Mouse (Mus musculus): ENCODE results near the gene Rabep2. TPM values are rescaled to one million over a fixed set of nuclear protein-coding genes. Genes with fewer than 3 reads are reported as not detected.
"Not testable (repeated sequence)": the region's sequence is repeated elsewhere in the genome, so short reads cannot be mapped to it uniquely, and the experiment has no call there.

Rabep2 gene
- total and polyA plus RNA-seq, 3 experiments: 33.7 to 38.5 (median 35.7) TPM

GRCm38 (mm10) chr7:126383565-126383964 is 45.0 kb upstream of the Rabep2 start:
- Histone ChIP-seq H3K9ac (ENCODE audit: insufficient read depth, low read depth) (no peak overlapping the region), H3K27me3 (replicated peaks) (no peaks in the 10 kb centered on the region), H3K4me3 (replicated peaks in 1 of 3; ENCODE audit: low read depth in 2 of 3, low read length in 2 of 3, poor library complexity in 1 of 3) (no peak overlapping the region), H3K79me2 (replicated peaks; ENCODE audit: control insufficient read depth, extremely low read depth, insufficient read depth, poor library complexity, severe bottlenecking) (no peaks in the 10 kb centered on the region), H3K27ac (ENCODE audit: insufficient read depth, low read depth) (no peak overlapping the region), H3K4me2 (ENCODE audit: insufficient read depth, low read depth, poor library complexity, severe bottlenecking) (no peak overlapping the region), H3K9me3 (replicated peaks; ENCODE audit: low read length) (no peaks in the 10 kb centered on the region), H3K4me1 (ENCODE audit: control insufficient read depth in 1 of 2, insufficient read depth in 2 of 2) (peaks cover 0 to under 1% of the 10 kb centered on the region in 2 experiments; a peak in 1 of 4 replicates), H3K36me3 (replicated peaks in 1 of 2; ENCODE audit: control insufficient read depth in 1 of 2, insufficient read depth in 1 of 2, low read length in 1 of 2) (peaks cover 24 to 50% of the 10 kb centered on the region in 2 experiments)
- no peak for DNase-seq (ENCODE audit: extremely low read depth)
- dilution Hi-C loops (cut with MboI; ENCODE audit: extremely low pct_ligation_motif_present, extremely low pct_unique_long_range_greater_than_20kb, low sequenced_read_pairs) (no loop called here), in situ Hi-C loops (cut with MboI; ENCODE audit: low pct_ligation_motif_present, low pct_unique_long_range_greater_than_20kb, low sequenced_read_pairs) (no loop called here)
- TF ChIP-seq GABPA (IDR thresholded peaks at IDR 0.05; ENCODE audit: insufficient replicate concordance, low read depth, low read length): no peak
- TF ChIP-seq ZKSCAN1 (IDR thresholded peaks at IDR 0.05; ENCODE audit: borderline replicate concordance, low read depth, low read length): no peak
- TF ChIP-seq NELFE (IDR thresholded peaks at IDR 0.05; ENCODE audit: low read depth, low read length): no peak
- TF ChIP-seq TBP (conservative IDR thresholded peaks at IDR 0.05; ENCODE audit: low read depth, low read length): no peak
- TF ChIP-seq ZMIZ1 (IDR thresholded peaks at IDR 0.05; ENCODE audit: low read depth, low read length): no peak
- no peak for TF ChIP-seq PAX5 (IDR thresholded peaks at IDR 0.05; ENCODE audit: low read length)
- TF ChIP-seq POLR2A (IDR thresholded peaks at IDR 0.05; ENCODE audit: low read depth, low read length): no peak
- no peak for TF ChIP-seq ZNF384 (IDR thresholded peaks at IDR 0.05; ENCODE audit: low read depth, low read length)
- no peak for TF ChIP-seq MAZ (IDR thresholded peaks at IDR 0.05; ENCODE audit: low read depth, low read length)
- TF ChIP-seq UBTF (IDR thresholded peaks at IDR 0.05; ENCODE audit: low read depth, low read length): no peak
- TF ChIP-seq MAFK (IDR thresholded peaks at IDR 0.05; ENCODE audit: insufficient replicate concordance, low read length): no peak
- no peak for TF ChIP-seq CTCF (conservative IDR thresholded peaks at IDR 0.05 in 1 of 2, IDR thresholded peaks at IDR 0.05 in 1 of 2; ENCODE audit: low read depth in 2 of 2, low read length in 2 of 2)
- no peak for TF ChIP-seq RCOR1 (conservative IDR thresholded peaks at IDR 0.05; ENCODE audit: low read depth, low read length)
- TF ChIP-seq MYC (IDR thresholded peaks at IDR 0.05; ENCODE audit: low read depth, low read length): no peak
- TF ChIP-seq SIN3A (IDR thresholded peaks at IDR 0.05; ENCODE audit: low read length): no peak
- no peak for TF ChIP-seq TCF12 (IDR thresholded peaks at IDR 0.05; ENCODE audit: low read depth, low read length)
- TF ChIP-seq EP300 (IDR thresholded peaks at IDR 0.05; ENCODE audit: low read length): no peak

- H3K4me3 ChIP-seq (replicated peaks in 1 of 3; ENCODE audit: low read depth in 2 of 3, low read length in 2 of 3, poor library complexity in 1 of 3): no peak overlapping the region
- H3K79me2 ChIP-seq (replicated peaks; ENCODE audit: control insufficient read depth, extremely low read depth, insufficient read depth, poor library complexity, severe bottlenecking): no peaks in the 10 kb centered on the region
- no peaks in the 10 kb centered on the region for H3K9me3 ChIP-seq (replicated peaks; ENCODE audit: low read length)
- H3K9ac ChIP-seq (ENCODE audit: insufficient read depth, low read depth): no peak overlapping the region
- no peak for TF ChIP-seq GABPA (IDR thresholded peaks at IDR 0.05; ENCODE audit: insufficient replicate concordance, low read depth, low read length)
- no peak for TF ChIP-seq EP300 (IDR thresholded peaks at IDR 0.05; ENCODE audit: low read length)
- no peak for TF ChIP-seq CHD1 (IDR thresholded peaks at IDR 0.05; ENCODE audit: low read depth, low read length)
- no peak for TF ChIP-seq RCOR1 (conservative IDR thresholded peaks at IDR 0.05; ENCODE audit: low read depth, low read length)
- no peak for TF ChIP-seq UBTF (IDR thresholded peaks at IDR 0.05; ENCODE audit: low read depth, low read length)
- TF ChIP-seq CHD2 (IDR thresholded peaks at IDR 0.05; ENCODE audit: low read length): no peak
- TF ChIP-seq TBP (conservative IDR thresholded peaks at IDR 0.05; ENCODE audit: low read depth, low read length): no peak
- TF ChIP-seq SMC3 (IDR thresholded peaks at IDR 0.05; ENCODE audit: low read depth, low read length): no peak
- no peak for TF ChIP-seq TCF12 (IDR thresholded peaks at IDR 0.05; ENCODE audit: low read depth, low read length)
- no peak for TF ChIP-seq CTCF (conservative IDR thresholded peaks at IDR 0.05 in 1 of 2, IDR thresholded peaks at IDR 0.05 in 1 of 2; ENCODE audit: low read depth in 2 of 2, low read length in 2 of 2)
- no peak for TF ChIP-seq ZNF384 (IDR thresholded peaks at IDR 0.05; ENCODE audit: low read depth, low read length)
- TF ChIP-seq NRF1 (IDR thresholded peaks at IDR 0.05; ENCODE audit: low read depth, low read length): no peak
- TF ChIP-seq MAX (IDR thresholded peaks at IDR 0.05; ENCODE audit: low read length): no peak
- TF ChIP-seq SIN3A (IDR thresholded peaks at IDR 0.05; ENCODE audit: low read length): no peak
- H3K27me3 ChIP-seq (replicated peaks): no peaks in the 10 kb centered on the region
- H3K27ac ChIP-seq (ENCODE audit: insufficient read depth, low read depth): no peak overlapping the region; the same call in 1 of the 2 replicates
- DNase-seq (ENCODE audit: extremely low read depth): no peak
- in situ Hi-C loops (cut with MboI; ENCODE audit: low pct_ligation_motif_present, low pct_unique_long_range_greater_than_20kb, low sequenced_read_pairs) (no loop called here), dilution Hi-C loops (cut with MboI; ENCODE audit: extremely low pct_ligation_motif_present, extremely low pct_unique_long_range_greater_than_20kb, low sequenced_read_pairs) (no loop called here)
- H3K4me2 ChIP-seq (ENCODE audit: insufficient read depth, low read depth, poor library complexity, severe bottlenecking): no peak overlapping the region
- H3K36me3 ChIP-seq (replicated peaks in 1 of 2; ENCODE audit: control insufficient read depth in 1 of 2, insufficient read depth in 1 of 2, low read length in 1 of 2): peaks cover 48 to 80% of the 10 kb centered on the region in 2 experiments
- H3K4me1 ChIP-seq (ENCODE audit: control insufficient read depth in 1 of 2, insufficient read depth in 2 of 2): peaks cover 0 to under 1% of the 10 kb centered on the region in 2 experiments; a peak in 1 of 4 replicates
Measured at GRCm38 (mm10) chr7:126388185-126388584, 40.4 kb upstream of the Rabep2 start.

GRCm38 (mm10) chr7:126392086-126392884 is 36.3 kb upstream of the Rabep2 start:
- H3K27me3 ChIP-seq (replicated peaks); H3K4me2 ChIP-seq (ENCODE audit: insufficient read depth, low read depth, poor library complexity, severe bottlenecking); H3K9me3 ChIP-seq (replicated peaks; ENCODE audit: low read length); H3K9ac ChIP-seq (ENCODE audit: insufficient read depth, low read depth); H3K27ac ChIP-seq (ENCODE audit: insufficient read depth, low read depth); DNase-seq (ENCODE audit: extremely low read depth); H3K79me2 ChIP-seq (replicated peaks; ENCODE audit: control insufficient read depth, extremely low read depth, insufficient read depth, poor library complexity, severe bottlenecking); H3K4me3 ChIP-seq (replicated peaks in 1 of 3; ENCODE audit: low read depth in 2 of 3, low read length in 2 of 3, poor library complexity in 1 of 3); dilution Hi-C loops (cut with MboI; ENCODE audit: extremely low pct_ligation_motif_present, extremely low pct_unique_long_range_greater_than_20kb, low sequenced_read_pairs); in situ Hi-C loops (cut with MboI; ENCODE audit: low pct_ligation_motif_present, low pct_unique_long_range_greater_than_20kb, low sequenced_read_pairs): not testable (repeated sequence)
- Histone ChIP-seq H3K36me3 (replicated peaks in 1 of 2; ENCODE audit: control insufficient read depth in 1 of 2, insufficient read depth in 1 of 2, low read length in 1 of 2) (peaks cover 30 to 52% of the 10 kb centered on the region in 2 experiments), H3K4me1 (ENCODE audit: control insufficient read depth in 1 of 2, insufficient read depth in 2 of 2) (peaks cover 2 to 23% of the 10 kb centered on the region in 2 experiments; a peak in 2 of 4 replicates)

Data from CH12.LX (cell line).